Mouse (Mus musculus): ENCODE data around the gene Kbtbd3. TPM values are rescaled to one million over a fixed set of nuclear protein-coding genes. Genes with fewer than 3 reads are reported as not detected.

Gene Kbtbd3
- total RNA-seq, 1 experiment, result 1.5 TPM

DNA sequence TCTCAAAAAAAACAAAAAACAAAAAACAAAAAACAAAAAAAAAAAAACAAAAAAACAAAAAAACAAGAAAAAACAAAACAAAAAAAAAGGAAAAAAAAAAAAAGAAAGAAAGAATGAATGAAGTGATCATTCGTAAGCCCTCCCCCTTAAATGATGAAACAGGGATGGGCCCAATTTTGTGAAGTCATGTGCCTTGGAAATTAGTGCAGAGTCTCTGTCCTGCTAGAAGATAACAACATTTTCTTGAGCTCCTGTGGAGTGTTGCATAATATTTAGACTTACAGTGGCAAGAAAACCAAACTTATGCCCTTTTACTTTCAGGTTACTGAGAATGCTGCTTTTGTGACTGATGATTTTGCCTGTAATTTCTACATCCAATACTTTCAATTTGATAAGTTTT lies 43.5 kb downstream of the Kbtbd3 start:
- Histone ChIP-seq H3K9ac (ENCODE audit: insufficient read depth, low read depth, low read length, poor library complexity, severe bottlenecking) (no peak overlapping the region), H3K36me3 (ENCODE audit: control insufficient read depth, insufficient read depth, low read length, poor library complexity, severe bottlenecking) (no peaks in the 10 kb centered on the region), H3K4me1 (ENCODE audit: control insufficient read depth in 2 of 2, insufficient read depth in 2 of 2, low read length in 2 of 2, poor library complexity in 1 of 2) (no peaks in the 10 kb centered on the region), H3K4me3 (ENCODE audit: insufficient read depth in 1 of 2, low read depth in 1 of 2, low read length in 2 of 2, poor library complexity in 1 of 2, severe bottlenecking in 1 of 2) (no peak overlapping the region), H3K27ac (ENCODE audit: insufficient read depth, low read depth, low read length, poor library complexity, severe bottlenecking) (no peak overlapping the region), H3K9me3 (ENCODE audit: control insufficient read depth, insufficient read depth, low read depth, low read length) (no peaks in the 10 kb centered on the region)
- in situ Hi-C loops (cut with MboI; ENCODE audit: low sequenced_read_pairs in 2 of 2, unreplicated experiment in 2 of 2), result no loop called here
- DNase-seq (ENCODE audit: low read depth, low spot score), result no peak
- no peak for TF ChIP-seq HCFC1 (IDR thresholded peaks at IDR 0.05; ENCODE audit: borderline replicate concordance, insufficient read depth, low read length)
- TF ChIP-seq ZC3H11A (IDR thresholded peaks at IDR 0.05; ENCODE audit: borderline replicate concordance, low read depth, low read length), result no peak
- no peak for TF ChIP-seq CHD2 (IDR thresholded peaks at IDR 0.05; ENCODE audit: low read depth, low read length)
- TF ChIP-seq ZNF384 (IDR thresholded peaks at IDR 0.05; ENCODE audit: low read depth, low read length), result no peak
- TF ChIP-seq MAFK (IDR thresholded peaks at IDR 0.05; ENCODE audit: insufficient read depth, low read depth, low read length), result no peak

DNA sequence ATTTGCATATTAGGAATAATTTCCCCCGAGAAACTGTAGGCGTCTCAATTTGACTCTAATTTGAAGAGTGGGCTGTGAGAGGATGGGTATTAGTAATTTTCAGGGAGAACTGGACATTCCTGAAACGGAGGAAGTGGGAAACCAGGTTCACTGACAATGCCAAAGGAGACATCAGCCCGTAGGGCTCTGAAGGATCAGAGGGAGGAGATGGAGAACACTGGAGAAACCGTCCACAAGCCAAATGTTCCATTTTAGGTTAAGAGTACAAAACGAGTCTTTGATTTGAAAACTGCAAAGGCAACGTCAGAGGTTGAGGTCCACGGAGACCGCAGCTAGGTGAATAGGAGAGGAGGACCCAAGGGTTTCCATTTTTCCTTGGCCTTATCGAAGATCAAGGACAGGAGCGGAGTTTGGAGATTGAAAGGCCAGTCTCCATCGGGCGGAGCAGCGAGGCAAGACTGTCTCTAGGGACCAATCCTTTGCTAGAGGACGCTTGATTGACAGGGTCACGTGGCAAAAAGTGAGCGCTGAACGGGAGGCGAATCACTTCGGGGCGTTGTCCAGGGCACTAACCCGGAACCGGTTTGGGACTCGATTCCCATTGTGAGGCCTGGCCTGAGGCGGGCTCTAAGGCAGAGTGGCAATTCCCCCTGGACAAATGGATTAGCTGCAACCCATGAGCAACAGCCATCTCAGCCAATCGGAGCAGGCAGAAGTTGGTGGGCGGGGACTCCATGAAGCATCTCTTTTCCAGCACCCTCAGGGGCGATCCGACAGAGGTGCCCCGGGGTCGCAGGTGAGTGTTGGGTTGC lies 66.4 kb downstream of the Kbtbd3 start, which contains the start of gene Msantd4:
Msantd4 (plus strand) TSS at position 735 of the 812 bp plus-strand sequence.
- Histone ChIP-seq H3K27ac (ENCODE audit: insufficient read depth, low read depth, low read length, poor library complexity, severe bottlenecking) (peak within 1 kb of the TSS; percentile 59; the same call in 1 of the 2 replicates), H3K36me3 (ENCODE audit: control insufficient read depth, insufficient read depth, low read length, poor library complexity, severe bottlenecking) (no peaks in the 10 kb centered on the region), H3K9me3 (ENCODE audit: control insufficient read depth, insufficient read depth, low read depth, low read length) (no peaks in the 10 kb centered on the region), H3K4me3 (ENCODE audit: insufficient read depth in 1 of 2, low read depth in 1 of 2, low read length in 2 of 2, poor library complexity in 1 of 2, severe bottlenecking in 1 of 2) (peak within 1 kb of the TSS; percentile 96 to 97), H3K9ac (ENCODE audit: insufficient read depth, low read depth, low read length, poor library complexity, severe bottlenecking) (peak within 1 kb of the TSS; percentile 86), H3K4me1 (ENCODE audit: control insufficient read depth in 2 of 2, insufficient read depth in 2 of 2, low read length in 2 of 2, poor library complexity in 1 of 2) (no peaks in the 10 kb centered on the region)
- 0 out of 2 replicates have a peak, but pooled peaks have one; percentile 12 for TF ChIP-seq MAFK (IDR thresholded peaks at IDR 0.05; ENCODE audit: insufficient read depth, low read depth, low read length)
- TF ChIP-seq CHD2 (IDR thresholded peaks at IDR 0.05; ENCODE audit: low read depth, low read length), result peak; percentile 90
- TF ChIP-seq ZNF384 (IDR thresholded peaks at IDR 0.05; ENCODE audit: low read depth, low read length), result no peak
- peak; percentile 97 for DNase-seq (ENCODE audit: low read depth, low spot score)
- in situ Hi-C loops (cut with MboI; ENCODE audit: low sequenced_read_pairs in 2 of 2, unreplicated experiment in 2 of 2), result no loop called here

DNA sequence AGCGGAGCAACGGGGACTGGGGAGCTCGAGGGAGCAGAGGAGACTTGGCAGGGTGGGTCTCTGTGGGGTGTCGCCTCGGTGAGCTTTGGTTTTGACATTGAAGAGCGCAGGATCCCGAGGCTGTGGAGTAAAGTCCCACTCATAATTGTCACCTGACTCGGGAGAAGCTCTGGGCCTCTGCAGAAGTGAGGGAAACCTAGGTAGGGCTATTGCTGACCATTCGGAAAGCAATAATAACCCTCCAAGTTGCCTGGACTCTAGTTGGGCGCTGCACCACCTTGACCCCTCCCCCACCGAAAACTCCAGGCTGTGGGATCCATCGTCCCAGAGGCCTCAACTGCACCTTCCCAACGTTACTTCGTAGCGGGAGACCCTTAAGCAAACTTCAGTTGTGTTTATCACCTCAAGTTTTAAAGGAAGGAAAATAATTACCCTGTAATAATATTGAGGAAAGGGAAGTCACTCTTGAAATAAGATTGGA lies 67.0 kb downstream of the Kbtbd3 start:
- Histone ChIP-seq H3K9me3 (ENCODE audit: control insufficient read depth, insufficient read depth, low read depth, low read length) (no peaks in the 10 kb centered on the region), H3K36me3 (ENCODE audit: control insufficient read depth, insufficient read depth, low read length, poor library complexity, severe bottlenecking) (no peaks in the 10 kb centered on the region), H3K4me1 (ENCODE audit: control insufficient read depth in 2 of 2, insufficient read depth in 2 of 2, low read length in 2 of 2, poor library complexity in 1 of 2) (no peaks in the 10 kb centered on the region), H3K9ac (ENCODE audit: insufficient read depth, low read depth, low read length, poor library complexity, severe bottlenecking) (peak overlapping the region; percentile 86), H3K27ac (ENCODE audit: insufficient read depth, low read depth, low read length, poor library complexity, severe bottlenecking) (peak overlapping the region; percentile 59; the same call in 1 of the 2 replicates), H3K4me3 (ENCODE audit: insufficient read depth in 1 of 2, low read depth in 1 of 2, low read length in 2 of 2, poor library complexity in 1 of 2, severe bottlenecking in 1 of 2) (peak overlapping the region; percentile 96 to 97)
- DNase-seq (ENCODE audit: low read depth, low spot score), result no peak
- no peak for TF ChIP-seq CHD2 (IDR thresholded peaks at IDR 0.05; ENCODE audit: low read depth, low read length)
- TF ChIP-seq ZC3H11A (IDR thresholded peaks at IDR 0.05; ENCODE audit: borderline replicate concordance, low read depth, low read length), result no peak
- no peak for TF ChIP-seq MAFK (IDR thresholded peaks at IDR 0.05; ENCODE audit: insufficient read depth, low read depth, low read length)
- TF ChIP-seq HCFC1 (IDR thresholded peaks at IDR 0.05; ENCODE audit: borderline replicate concordance, insufficient read depth, low read length), result no peak
- TF ChIP-seq ZNF384 (IDR thresholded peaks at IDR 0.05; ENCODE audit: low read depth, low read length), result no peak
- in situ Hi-C loops (cut with MboI; ENCODE audit: low sequenced_read_pairs in 2 of 2, unreplicated experiment in 2 of 2), result no loop called here

Other genes with a start within 250 kb of the Kbtbd3 start
- gene Aasdhppt, start 362 bp upstream of the Kbtbd3 start, total RNA-seq (2012; rRNA removed), result 25.2 and 38.9 TPM in 2 replicates
- 14.4 and 21.0 TPM in 2 replicates for gene Msantd4, start 66.7 kb downstream of the Kbtbd3 start, total RNA-seq (2012; rRNA removed)